Mouse (Mus musculus) embryonic facial prominence, embryonic 10.5 days (tissue): ENCODE measurements around the gene Lancl3. TPM values are rescaled to one million over a fixed set of nuclear protein-coding genes. Genes with fewer than 3 reads are reported as not detected.

Source experiments
- DNase-seq: peaks from one replicate; pipeline ENCODE4 v3.0.0-alpha.2; 2017; ENCODE audit warnings: low spot score
- H3K27ac ChIP-seq: fragments of 300-500 bp; sonication (generic); replicated peaks from 2 replicates; pipeline ENCODE4 v1.5.1; 2016; ENCODE audit warnings: mild to moderate bottlenecking
- H3K27me3 ChIP-seq: fragments of 300-500 bp; sonication (generic); replicated peaks from 2 replicates; pipeline ENCODE4 v1.6.1; 2016; ENCODE audit warnings: low read depth, mild to moderate bottlenecking; ENCODE audit not compliant: poor library complexity, severe bottlenecking
- H3K36me3 ChIP-seq: fragments of 300-500 bp; sonication (generic); replicated peaks from 2 replicates; pipeline ENCODE4 v1.6.1; 2016; ENCODE audit warnings: mild to moderate bottlenecking, moderate library complexity
- H3K4me1 ChIP-seq: fragments of 300-500 bp; sonication (generic); 2 replicates; pipeline ENCODE4 v1.6.1; 2016
- H3K4me3 ChIP-seq: fragments of 300-500 bp; sonication (generic); 2 replicates; pipeline ENCODE4 v1.5.1; 2016; ENCODE audit warnings: mild to moderate bottlenecking, moderate library complexity
- H3K9me3 ChIP-seq: fragments of 300-500 bp; sonication (generic); 2 replicates; pipeline ENCODE4 v1.6.1; 2016; ENCODE audit warnings: mild to moderate bottlenecking
- WGBS: fragments of 180-500 bp; shearing (Covaris S2); methylation state at CpG from one replicate; pipeline ENCODE4 v1.1.7; 2016; 5-methylcytosine and 5-hydroxymethylcytosine counted together
- polyA plus RNA-seq: library from polyadenylated mRNA; unstranded; fragments of >200 nt; fragmentation: Nextera tagmentation; extraction: Ambion mirVana; gene quantifications from 2 replicates; pipeline ENCODE4 v1.2.1, GENCODE M21; 2016

The Lancl3 gene
- 0.26 and 0.43 TPM in 2 replicates for polyA plus RNA-seq

DNA sequence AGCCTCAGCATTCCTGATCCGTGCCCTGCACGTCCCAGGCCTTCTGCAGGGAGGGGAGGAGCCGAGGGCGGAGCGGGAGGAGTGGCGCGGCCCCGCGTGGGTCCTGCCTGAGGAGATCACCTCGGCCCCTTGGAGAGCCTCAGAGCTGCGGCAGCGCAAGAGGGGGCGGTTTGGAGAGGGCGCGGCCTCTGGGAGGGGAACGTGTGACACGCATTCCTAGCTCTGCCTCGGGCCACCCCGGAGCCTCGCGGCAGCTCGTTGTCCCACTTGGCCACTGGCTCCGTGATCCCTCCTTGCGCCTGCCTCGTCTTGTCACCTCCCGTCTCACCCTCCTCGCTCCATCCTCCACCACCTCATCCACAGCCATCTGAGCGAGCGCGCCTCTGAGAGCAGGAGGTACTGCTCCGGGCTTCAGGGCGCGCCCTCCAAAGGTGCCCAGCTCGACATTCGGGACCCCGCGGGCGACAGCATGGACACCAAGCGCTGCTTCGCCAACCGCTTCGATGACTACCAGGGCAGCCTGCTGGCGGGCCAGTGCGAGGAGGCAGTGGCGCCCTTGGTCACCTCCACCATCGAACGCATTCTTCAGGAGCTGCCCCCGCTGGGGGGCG, at the start of gene Lancl3:
TSS of gene Lancl3 (plus strand) at position 142 of the 611 bp plus-strand sequence.
- H3K4me1 ChIP-seq, result 0 out of 2 replicates have a peak, but pooled peaks cover 7% of the 10 kb centered on the region
- H3K27ac ChIP-seq, result peak within 1 kb of the TSS; percentile 21; the same call in 1 of the 2 replicates
- DNase-seq, result peak; percentile 51
- H3K27me3 ChIP-seq, result peaks cover 25% of the 10 kb centered on the region
- H3K4me3 ChIP-seq, result peak within 1 kb of the TSS; percentile 54
- 18% methylated on average over 49 of the region's 49 CpGs for WGBS
- H3K36me3 ChIP-seq, result no peaks in the 10 kb centered on the region
- H3K9me3 ChIP-seq, result peaks cover 2% of the 10 kb centered on the region; the same call in 1 of the 2 replicates

DNA sequence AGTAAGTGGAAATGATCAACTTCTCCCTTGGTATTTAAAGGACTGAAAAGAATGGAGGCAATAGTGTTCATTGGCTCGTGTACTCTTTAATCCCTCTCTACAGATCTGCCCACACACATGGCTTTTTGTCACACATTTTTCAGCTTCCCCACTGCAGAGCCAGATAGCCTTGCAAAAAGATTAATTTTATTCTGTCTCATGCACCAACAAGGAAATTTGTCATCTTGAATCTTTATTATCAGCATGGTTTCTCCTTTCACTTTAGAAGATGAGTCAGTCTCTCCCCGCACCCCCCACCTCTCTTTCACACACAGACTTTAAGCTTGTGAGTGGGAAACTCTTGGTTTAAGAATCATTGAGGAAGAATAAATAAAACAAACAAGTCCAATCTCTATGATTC, 20.7 kb upstream of the Lancl3 start:
- DNase-seq, result no peak
- Histone ChIP-seq H3K4me1 (no peaks in the 10 kb centered on the region), H3K36me3 (no peaks in the 10 kb centered on the region), H3K4me3 (no peak overlapping the region), H3K27ac (no peak overlapping the region), H3K9me3 (no peaks in the 10 kb centered on the region), H3K27me3 (no peaks in the 10 kb centered on the region)
- 67% methylated on average over 2 of the region's 2 CpGs for WGBS

DNA sequence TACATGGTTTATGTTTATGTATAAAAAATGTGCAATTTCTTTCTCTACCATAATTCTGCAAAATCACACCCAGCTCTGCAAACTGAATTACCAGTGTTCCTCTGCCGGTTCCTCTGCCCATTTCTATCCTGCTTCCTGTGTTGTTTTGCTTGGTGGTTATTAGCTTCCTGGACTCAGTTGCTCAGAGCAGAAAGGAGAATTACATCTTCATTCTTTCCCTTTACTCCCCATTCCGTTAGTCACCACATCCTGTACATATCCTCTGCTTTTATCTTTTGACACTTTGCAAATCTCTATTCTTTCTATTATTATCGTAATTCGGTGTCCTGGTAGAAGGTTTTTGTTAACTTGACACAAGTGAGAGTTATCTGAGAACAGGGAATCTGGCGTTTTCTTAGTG, 18.1 kb upstream of the Lancl3 start:
- H3K27me3 ChIP-seq, result no peaks in the 10 kb centered on the region
- WGBS, result 71% methylated on average over 5 of the region's 5 CpGs
- H3K4me1 ChIP-seq, result no peaks in the 10 kb centered on the region
- DNase-seq, result no peak
- H3K27ac ChIP-seq, result no peak overlapping the region
- H3K9me3 ChIP-seq, result no peaks in the 10 kb centered on the region
- no peak overlapping the region for H3K4me3 ChIP-seq
- no peaks in the 10 kb centered on the region for H3K36me3 ChIP-seq

DNA sequence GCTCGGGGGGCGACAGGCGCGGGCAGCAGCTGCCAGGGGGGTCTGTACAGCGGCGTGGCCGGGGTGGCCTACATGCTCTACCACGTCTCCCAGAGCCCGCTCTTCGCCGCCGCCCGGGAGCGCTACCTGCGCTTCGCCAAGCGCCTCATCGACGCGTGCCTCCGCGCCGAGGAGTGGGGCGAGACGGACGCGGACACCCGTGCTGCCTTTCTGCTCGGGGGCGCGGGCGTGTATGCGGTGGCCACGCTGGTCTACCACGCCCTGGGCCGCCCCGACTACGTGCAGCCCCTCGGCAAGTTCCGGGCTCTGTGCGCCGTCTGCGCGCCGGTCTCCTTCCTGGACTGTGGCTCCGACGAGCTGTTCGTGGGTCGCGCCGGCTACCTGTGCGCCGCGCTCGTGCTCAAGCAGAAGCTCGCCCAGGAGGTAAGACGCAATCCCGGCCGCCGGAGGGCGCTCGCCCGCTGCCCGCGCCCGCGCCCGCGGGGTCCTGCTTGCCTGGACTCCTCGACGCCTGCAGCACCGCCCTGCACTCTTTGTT, 747 bp downstream of the Lancl3 start:
- H3K36me3 ChIP-seq, result no peaks in the 10 kb centered on the region
- peaks cover 25% of the 10 kb centered on the region for H3K27me3 ChIP-seq
- H3K9me3 ChIP-seq, result peaks cover 2% of the 10 kb centered on the region; the same call in 1 of the 2 replicates
- peak; percentile 67 for DNase-seq
- H3K4me1 ChIP-seq, result 0 out of 2 replicates have a peak, but pooled peaks cover 7% of the 10 kb centered on the region
- H3K4me3 ChIP-seq, result peak overlapping the region; percentile 54
- H3K27ac ChIP-seq, result peak overlapping the region; percentile 21; the same call in 1 of the 2 replicates
- WGBS, result 14% methylated on average over 72 of the region's 72 CpGs

DNA sequence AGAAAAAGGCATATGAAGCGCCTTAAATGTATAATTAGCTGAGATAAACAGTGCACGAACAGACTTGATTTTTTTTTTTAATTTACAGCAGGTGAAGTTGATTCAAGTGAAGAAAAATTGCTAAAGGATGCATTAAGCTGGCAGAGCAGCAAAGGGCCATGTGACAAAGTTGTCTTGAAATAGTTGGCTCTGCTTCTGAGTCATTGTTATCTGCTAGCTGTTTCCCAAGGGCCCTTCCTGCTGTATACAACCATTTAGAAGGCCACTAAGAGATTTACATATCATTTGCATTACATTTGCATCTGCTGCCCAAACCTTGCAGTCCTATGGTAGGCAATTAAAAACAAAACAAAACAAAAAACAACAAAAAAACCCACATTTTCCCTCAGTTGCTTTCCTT, 2.3 kb downstream of the Lancl3 start:
- Histone ChIP-seq H3K36me3 (no peaks in the 10 kb centered on the region), H3K27me3 (peaks cover 25% of the 10 kb centered on the region), H3K27ac (no peak overlapping the region), H3K4me1 (0 out of 2 replicates have a peak, but pooled peaks cover 7% of the 10 kb centered on the region), H3K4me3 (no peak overlapping the region), H3K9me3 (peaks cover 2% of the 10 kb centered on the region; the same call in 1 of the 2 replicates)
- DNase-seq, result no peak
- 67% methylated on average over 2 of the region's 2 CpGs for WGBS

DNA sequence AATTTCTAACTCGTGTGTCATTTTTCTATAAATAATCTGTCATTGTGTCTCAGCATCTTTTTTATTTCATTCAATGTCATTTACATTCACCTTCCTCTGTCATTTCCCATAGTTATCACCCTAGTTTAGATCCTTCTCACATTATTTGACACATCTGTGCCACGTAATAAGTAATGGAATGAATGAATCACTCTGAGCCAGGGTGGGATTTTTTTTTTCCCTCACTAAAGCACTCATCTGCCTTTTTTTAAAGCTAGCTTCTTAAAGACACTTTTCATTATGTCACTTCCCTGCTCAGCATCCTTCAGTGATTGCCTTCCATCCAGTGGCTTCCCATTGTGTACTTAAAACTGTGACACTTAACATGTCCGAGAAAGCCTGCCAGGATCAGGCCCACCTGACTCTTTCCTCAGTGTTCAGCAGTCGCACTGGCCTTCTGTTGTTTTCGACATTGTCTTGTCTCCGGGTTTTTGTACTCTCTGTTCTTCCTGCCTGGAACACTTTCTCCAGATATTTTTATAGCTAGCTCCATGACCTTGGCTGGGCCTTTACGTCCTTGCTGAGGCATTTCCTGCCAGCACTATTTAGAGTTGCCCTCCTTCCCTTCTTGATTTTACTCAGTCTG, 3.2 kb downstream of the Lancl3 start:
- H3K36me3 ChIP-seq, result no peaks in the 10 kb centered on the region
- H3K9me3 ChIP-seq, result peaks cover 2% of the 10 kb centered on the region; the same call in 1 of the 2 replicates
- H3K4me1 ChIP-seq, result 0 out of 2 replicates have a peak, but pooled peaks cover 7% of the 10 kb centered on the region
- H3K27me3 ChIP-seq, result peaks cover 25% of the 10 kb centered on the region
- no peak overlapping the region for H3K27ac ChIP-seq
- no peak for DNase-seq
- 75% methylated on average over 7 of the region's 7 CpGs for WGBS
- no peak overlapping the region for H3K4me3 ChIP-seq

DNA sequence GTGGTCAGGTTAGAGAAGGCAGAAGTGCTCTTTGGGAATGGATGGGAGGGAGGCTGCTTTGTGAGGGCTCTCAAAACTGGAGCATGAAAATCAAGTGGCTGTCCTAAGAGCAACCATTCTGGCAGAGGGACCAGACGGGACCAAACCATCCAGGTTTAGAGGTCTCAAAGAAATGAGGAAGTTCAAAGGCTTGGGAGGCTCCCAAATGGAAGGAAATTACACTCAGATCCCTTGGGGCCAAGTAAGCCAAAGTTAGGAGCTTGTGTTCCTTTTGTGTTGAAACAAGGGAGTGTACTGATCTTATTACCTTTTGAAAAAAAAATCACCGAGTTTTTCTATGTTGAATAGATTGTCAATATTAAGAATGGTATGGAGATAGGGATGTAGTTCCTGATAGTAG, 5.4 kb downstream of the Lancl3 start:
- Histone ChIP-seq H3K27me3 (peaks cover 6% of the 10 kb centered on the region), H3K9me3 (peaks cover 2% of the 10 kb centered on the region; the same call in 1 of the 2 replicates), H3K27ac (no peak overlapping the region), H3K36me3 (no peaks in the 10 kb centered on the region), H3K4me3 (no peak overlapping the region), H3K4me1 (0 out of 2 replicates have a peak, but pooled peaks cover 4% of the 10 kb centered on the region)
- DNase-seq, result no peak
- WGBS, result 67% methylated on average over 2 of the region's 2 CpGs

DNA sequence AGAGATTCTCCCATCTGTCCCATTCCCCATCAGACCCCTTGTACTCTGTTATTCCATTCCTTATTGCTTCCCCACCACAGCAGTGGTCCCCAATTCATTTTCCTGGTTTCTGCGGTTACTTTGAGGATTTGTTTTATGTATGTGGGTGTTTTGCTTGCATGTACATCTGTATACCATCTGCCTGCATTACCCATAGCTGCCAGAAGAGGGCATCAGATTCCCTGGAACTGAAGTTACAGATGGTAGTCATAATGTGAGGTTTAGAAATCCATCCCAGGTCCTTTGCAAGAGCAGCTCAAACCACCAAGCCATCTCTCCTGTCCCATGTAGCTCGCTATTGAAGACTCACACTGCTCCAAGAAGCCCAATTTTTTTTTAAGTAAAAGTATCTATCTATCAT, 16.5 kb downstream of the Lancl3 start:
- WGBS, result 91% methylated on average over 2 of the region's 2 CpGs
- DNase-seq, result peak; percentile 15
- H3K4me3 ChIP-seq, result no peak overlapping the region
- H3K4me1 ChIP-seq, result no peaks in the 10 kb centered on the region
- no peaks in the 10 kb centered on the region for H3K36me3 ChIP-seq
- H3K27ac ChIP-seq, result no peak overlapping the region
- no peaks in the 10 kb centered on the region for H3K27me3 ChIP-seq
- no peaks in the 10 kb centered on the region; the same call in 1 of the 2 replicates for H3K9me3 ChIP-seq

DNA sequence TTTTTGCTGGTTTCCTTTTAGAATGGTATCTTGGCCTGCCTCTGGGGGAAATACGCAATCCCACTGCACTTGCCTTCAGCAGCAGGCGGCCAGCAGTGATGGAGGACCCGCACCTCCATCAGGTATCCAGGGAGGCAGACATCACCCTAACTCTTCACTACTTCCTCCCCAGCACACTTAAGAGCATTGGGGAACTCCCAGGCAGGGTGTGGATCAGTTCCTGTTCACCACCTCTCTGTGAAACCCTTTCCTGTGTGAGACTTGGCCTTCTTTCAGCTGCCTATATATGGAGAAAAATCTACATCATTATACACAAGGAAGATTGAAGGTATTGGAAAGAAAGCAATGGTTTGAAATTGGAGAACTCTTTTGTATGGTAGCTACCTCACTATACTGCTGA, 19.9 kb downstream of the Lancl3 start:
- DNase-seq, result no peak
- Histone ChIP-seq H3K27ac (no peak overlapping the region), H3K27me3 (no peaks in the 10 kb centered on the region), H3K4me1 (no peaks in the 10 kb centered on the region), H3K9me3 (no peaks in the 10 kb centered on the region; the same call in 1 of the 2 replicates), H3K4me3 (no peak overlapping the region), H3K36me3 (no peaks in the 10 kb centered on the region)
- 90% methylated on average over 3 of the region's 3 CpGs for WGBS

DNA sequence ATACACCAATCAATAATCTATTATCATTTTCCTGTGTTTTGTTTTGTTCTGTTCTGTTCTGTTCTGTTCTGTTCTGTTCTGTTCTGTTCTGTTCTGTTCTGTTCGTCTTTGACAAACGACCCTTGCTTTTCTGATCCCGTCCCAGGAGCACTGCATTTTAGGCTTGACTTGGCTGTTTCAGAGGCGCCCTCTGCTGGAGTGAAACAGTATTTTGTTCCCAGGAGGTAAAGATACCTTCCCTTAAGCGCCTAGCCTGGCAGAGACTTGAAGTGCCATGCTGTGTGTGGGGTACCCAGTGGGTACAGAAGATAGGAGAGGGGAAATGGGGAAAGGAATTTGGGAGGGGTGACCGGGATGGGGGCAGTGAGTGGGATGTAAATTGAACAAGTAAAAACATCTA, 21.5 kb downstream of the Lancl3 start:
- no peak overlapping the region for H3K27ac ChIP-seq
- peak; percentile 49 for DNase-seq
- H3K4me3 ChIP-seq, result no peak overlapping the region
- WGBS, result 35% methylated on average over 6 of the region's 6 CpGs
- H3K9me3 ChIP-seq, result no peaks in the 10 kb centered on the region; the same call in 1 of the 2 replicates
- H3K36me3 ChIP-seq, result no peaks in the 10 kb centered on the region
- H3K4me1 ChIP-seq, result no peaks in the 10 kb centered on the region
- H3K27me3 ChIP-seq, result no peaks in the 10 kb centered on the region

DNA sequence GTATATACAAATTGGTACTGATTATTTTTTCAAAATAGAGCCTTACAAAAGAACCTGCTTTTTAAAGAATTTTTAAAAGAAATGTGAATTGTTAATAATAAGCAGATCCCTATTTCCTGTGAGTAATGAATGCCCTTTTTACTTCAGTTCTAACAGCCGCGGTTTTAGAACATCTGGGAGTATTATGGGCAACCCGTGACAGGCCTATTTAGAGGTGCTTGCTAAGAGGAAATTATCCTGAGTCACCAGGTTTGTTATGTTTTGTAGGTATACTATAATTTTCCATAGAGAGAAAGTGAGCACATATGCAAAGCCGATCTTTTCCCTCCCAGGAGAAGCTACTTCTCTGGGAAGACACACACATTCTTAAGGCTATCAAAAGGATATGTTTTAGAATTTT, 22.0 kb downstream of the Lancl3 start:
- no peaks in the 10 kb centered on the region for H3K27me3 ChIP-seq
- no peak for DNase-seq
- H3K9me3 ChIP-seq, result no peaks in the 10 kb centered on the region
- no peak overlapping the region for H3K4me3 ChIP-seq
- WGBS, result 82% methylated on average over 4 of the region's 4 CpGs
- H3K27ac ChIP-seq, result no peak overlapping the region
- H3K4me1 ChIP-seq, result no peaks in the 10 kb centered on the region
- no peaks in the 10 kb centered on the region for H3K36me3 ChIP-seq

DNA sequence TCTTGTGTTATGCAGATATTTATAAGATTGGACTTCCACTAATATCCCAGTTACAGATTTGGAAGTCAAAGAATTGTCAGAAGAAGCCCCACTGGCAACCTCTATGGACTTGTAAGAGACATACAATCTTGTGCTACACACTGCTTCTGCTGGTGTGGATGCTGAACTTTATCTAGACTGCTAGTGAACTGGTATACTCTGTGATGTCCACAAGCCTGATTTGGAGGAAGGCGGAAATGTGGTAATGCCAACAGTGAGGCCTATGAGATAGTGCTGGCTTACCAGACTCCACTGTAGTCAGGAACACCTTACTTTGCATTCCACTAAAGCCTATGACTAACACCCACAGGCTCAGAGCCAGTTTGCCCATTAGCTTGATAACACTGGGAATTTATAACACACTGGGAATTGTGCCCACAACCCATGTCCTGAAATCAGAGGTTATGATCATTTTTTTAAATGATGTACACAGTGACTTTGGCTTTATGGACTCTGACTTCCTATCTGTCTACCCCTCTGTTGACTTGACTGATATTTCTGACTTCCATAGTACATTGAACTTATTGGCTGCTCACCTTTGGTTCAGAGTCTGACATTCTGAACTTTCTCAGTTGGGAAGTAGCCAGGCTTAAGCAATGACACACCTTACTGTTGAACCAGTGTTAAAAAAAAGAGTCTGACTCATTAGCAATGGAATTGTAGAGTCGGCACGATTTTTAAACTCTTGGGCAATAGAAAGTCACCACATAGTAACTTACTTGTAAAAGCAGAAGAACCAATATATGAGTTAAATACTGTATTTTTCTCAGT, 22.9 kb downstream of the Lancl3 start:
- Histone ChIP-seq H3K4me3 (no peak overlapping the region), H3K36me3 (no peaks in the 10 kb centered on the region), H3K9me3 (no peaks in the 10 kb centered on the region), H3K27ac (no peak overlapping the region), H3K27me3 (no peaks in the 10 kb centered on the region), H3K4me1 (no peaks in the 10 kb centered on the region)
- 92% methylated on average over 3 of the region's 3 CpGs for WGBS
- no peak for DNase-seq
